Mouse (Mus musculus): ENCODE measurements at regions not wholly inside any gene's neighbourhood (a gene's known extent, or its start where the extent isn't known, plus 50 kb on each side); places are given as distances from the start of the nearest gene placed in this dataset.
A peak's percentile ranks its signal among the peaks of the same experiment; 100 is the strongest.

DNA sequence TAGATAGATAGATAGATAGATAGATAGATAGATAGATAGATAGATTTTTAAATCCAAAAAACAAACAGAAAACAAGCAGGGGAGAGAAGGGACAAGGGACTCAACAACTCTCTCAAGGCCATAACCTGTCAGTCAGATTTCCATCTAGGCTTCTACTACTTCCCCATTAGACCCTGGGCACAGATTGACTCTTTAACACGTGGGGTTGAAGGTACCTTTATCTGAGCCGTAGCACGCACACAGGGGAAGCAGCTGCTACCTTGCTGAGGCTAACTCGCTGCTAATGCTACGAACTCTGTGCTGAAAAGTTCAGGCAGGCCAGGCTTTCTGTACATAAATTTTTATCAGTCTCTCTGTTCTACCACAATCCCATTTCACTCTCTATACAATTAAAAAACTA lies 191.4 kb upstream of the Tank start:
- H3K9ac ChIP-seq (replicated peaks), result no peak overlapping the region
- no peak overlapping the region for H3K4me2 ChIP-seq
- H3K4me3 ChIP-seq (replicated peaks), result no peak overlapping the region
- H3K9me3 ChIP-seq (replicated peaks), result no peaks in the 10 kb centered on the region
- H3K27ac ChIP-seq (replicated peaks), result no peak overlapping the region
- ATAC-seq (ENCODE audit: low FRiP score), result no peak
- 80% methylated on average over 5 of the region's 5 CpGs for WGBS
- H3K27me3 ChIP-seq (replicated peaks), result no peaks in the 10 kb centered on the region
- 0 out of 2 replicates have a peak, but pooled peaks cover 3% of the 10 kb centered on the region for H3K4me1 ChIP-seq
- H3K36me3 ChIP-seq, result no peaks in the 10 kb centered on the region

DNA sequence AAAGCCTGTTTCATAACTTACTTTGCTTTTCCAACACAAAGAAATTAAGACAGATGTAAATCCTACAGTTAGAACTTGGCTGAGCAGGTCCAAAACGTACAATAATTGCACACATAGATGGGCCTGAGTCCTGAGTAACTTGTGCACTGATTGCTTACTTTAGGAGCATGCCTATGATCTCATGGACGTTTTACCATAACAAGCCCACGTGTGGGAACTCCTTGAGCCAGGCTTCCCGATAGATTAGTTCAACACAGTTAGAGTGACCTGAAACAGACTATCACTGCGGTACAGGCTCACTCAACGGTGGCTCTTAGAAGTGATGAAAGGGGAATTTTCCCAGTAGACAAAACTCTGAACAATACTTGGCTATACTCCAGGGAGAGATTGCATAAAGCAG lies 193.9 kb upstream of the Tank start:
- Histone ChIP-seq H3K9me3 (replicated peaks) (no peaks in the 10 kb centered on the region), H3K27ac (replicated peaks) (no peak overlapping the region), H3K4me1 (0 out of 2 replicates have a peak, but pooled peaks cover 3% of the 10 kb centered on the region), H3K4me3 (replicated peaks) (no peak overlapping the region), H3K4me2 (no peak overlapping the region), H3K9ac (replicated peaks) (no peak overlapping the region), H3K27me3 (replicated peaks) (no peaks in the 10 kb centered on the region), H3K36me3 (no peaks in the 10 kb centered on the region)
- no peak for ATAC-seq (ENCODE audit: low FRiP score)
- WGBS, result 82% methylated on average over 6 of the region's 6 CpGs

DNA sequence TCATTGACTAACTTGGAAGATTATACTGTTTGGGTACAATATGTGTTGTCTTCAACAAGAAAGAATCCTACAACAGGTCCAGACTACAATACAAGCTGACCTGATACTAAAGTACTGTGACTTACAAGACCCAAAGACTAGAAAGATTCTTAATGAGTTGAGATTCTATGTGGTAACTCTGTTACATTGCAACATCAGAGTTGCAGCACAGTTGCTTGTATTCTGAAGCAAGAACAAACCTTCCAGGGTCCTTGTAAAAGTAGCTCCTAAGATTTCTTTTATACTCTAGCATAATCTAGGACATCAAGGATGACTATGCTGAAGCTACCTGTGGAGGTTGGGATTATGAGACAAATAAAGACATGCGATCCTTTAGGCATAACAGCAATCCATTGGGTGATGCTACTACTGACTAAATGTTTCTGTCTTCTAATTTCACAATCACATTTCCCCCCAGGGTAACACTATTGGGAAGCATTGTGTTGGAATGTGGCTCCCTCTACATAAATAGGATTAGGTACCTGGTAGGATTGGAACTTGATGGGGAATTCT lies 194.6 kb upstream of the Tank start:
- no peak overlapping the region for H3K4me3 ChIP-seq (replicated peaks)
- no peak overlapping the region for H3K27ac ChIP-seq (replicated peaks)
- no peak overlapping the region for H3K4me2 ChIP-seq
- no peak for ATAC-seq (ENCODE audit: low FRiP score)
- H3K27me3 ChIP-seq (replicated peaks), result no peaks in the 10 kb centered on the region
- 91% methylated on average over 1 of the region's 1 CpGs for WGBS
- H3K9ac ChIP-seq (replicated peaks), result no peak overlapping the region
- H3K9me3 ChIP-seq (replicated peaks), result no peaks in the 10 kb centered on the region
- H3K36me3 ChIP-seq, result no peaks in the 10 kb centered on the region
- 0 out of 2 replicates have a peak, but pooled peaks cover 3% of the 10 kb centered on the region for H3K4me1 ChIP-seq

DNA sequence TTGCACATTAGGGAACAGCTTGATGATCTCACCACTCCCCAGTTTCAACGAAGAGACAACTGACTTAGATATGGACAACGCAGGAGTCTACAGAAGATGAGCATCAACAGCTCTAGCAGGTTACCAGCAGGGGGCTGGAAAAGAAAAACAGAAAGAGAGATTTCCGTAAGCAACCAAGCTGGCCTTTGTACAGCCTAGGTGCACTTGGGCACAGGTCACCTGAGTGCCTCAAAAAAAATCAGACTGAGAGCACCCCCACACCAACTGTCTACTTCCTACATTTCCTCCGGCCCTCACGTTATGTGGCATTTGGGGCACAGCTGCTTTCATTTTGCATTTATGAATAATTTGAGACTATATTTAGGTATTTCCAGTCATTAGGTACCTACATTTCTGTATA lies 199.3 kb upstream of the Tank start:
- Histone ChIP-seq H3K4me1 (no peaks in the 10 kb centered on the region), H3K27me3 (replicated peaks) (no peaks in the 10 kb centered on the region), H3K4me2 (no peak overlapping the region), H3K9me3 (replicated peaks) (no peaks in the 10 kb centered on the region), H3K27ac (replicated peaks) (no peak overlapping the region), H3K36me3 (no peaks in the 10 kb centered on the region), H3K4me3 (replicated peaks) (no peak overlapping the region), H3K9ac (replicated peaks) (no peak overlapping the region)
- no peak for ATAC-seq (ENCODE audit: low FRiP score)
- 71% methylated on average over 5 of the region's 5 CpGs for WGBS

GRCm38 (mm10) chr2:61378297-61378696 lies 200.1 kb upstream of the Tank start:
- WGBS, result 93% methylated on average over 5 of the region's 5 CpGs
- no peaks in the 10 kb centered on the region for H3K27me3 ChIP-seq (replicated peaks)
- H3K9me3 ChIP-seq (replicated peaks), result no peaks in the 10 kb centered on the region
- H3K4me2 ChIP-seq, result no peak overlapping the region
- no peak overlapping the region for H3K9ac ChIP-seq (replicated peaks)
- no peak overlapping the region for H3K4me3 ChIP-seq (replicated peaks)
- H3K27ac ChIP-seq (replicated peaks), result no peak overlapping the region
- no peak for ATAC-seq (ENCODE audit: low FRiP score)
- no peaks in the 10 kb centered on the region for H3K4me1 ChIP-seq
- no peaks in the 10 kb centered on the region for H3K36me3 ChIP-seq

DNA sequence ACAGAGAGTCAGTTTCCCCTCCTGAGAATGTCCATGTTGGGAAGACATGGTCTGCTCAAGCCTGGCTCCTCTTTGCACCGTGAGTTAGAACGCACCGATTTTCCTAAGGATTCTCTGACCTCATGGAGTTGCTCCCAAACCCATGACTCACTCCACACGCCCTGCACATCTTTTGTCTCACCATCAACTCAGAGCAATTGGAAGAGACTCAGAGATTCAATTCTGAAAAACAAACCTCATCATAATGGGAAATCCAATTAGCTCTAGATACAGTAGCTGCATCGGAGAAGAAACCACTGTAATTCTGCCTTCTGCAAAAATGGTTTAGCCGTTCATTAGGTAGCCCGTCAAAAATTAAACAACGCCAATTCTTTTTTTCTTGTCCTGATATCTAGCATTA lies 200.6 kb upstream of the Tank start:
- no peaks in the 10 kb centered on the region for H3K27me3 ChIP-seq (replicated peaks)
- no peak overlapping the region for H3K9ac ChIP-seq (replicated peaks)
- H3K4me3 ChIP-seq (replicated peaks), result no peak overlapping the region
- H3K4me1 ChIP-seq, result no peaks in the 10 kb centered on the region
- H3K4me2 ChIP-seq, result no peak overlapping the region
- no peak overlapping the region for H3K27ac ChIP-seq (replicated peaks)
- 88% methylated on average over 8 of the region's 8 CpGs for WGBS
- no peak for ATAC-seq (ENCODE audit: low FRiP score)
- no peaks in the 10 kb centered on the region for H3K36me3 ChIP-seq
- no peaks in the 10 kb centered on the region for H3K9me3 ChIP-seq (replicated peaks)

DNA sequence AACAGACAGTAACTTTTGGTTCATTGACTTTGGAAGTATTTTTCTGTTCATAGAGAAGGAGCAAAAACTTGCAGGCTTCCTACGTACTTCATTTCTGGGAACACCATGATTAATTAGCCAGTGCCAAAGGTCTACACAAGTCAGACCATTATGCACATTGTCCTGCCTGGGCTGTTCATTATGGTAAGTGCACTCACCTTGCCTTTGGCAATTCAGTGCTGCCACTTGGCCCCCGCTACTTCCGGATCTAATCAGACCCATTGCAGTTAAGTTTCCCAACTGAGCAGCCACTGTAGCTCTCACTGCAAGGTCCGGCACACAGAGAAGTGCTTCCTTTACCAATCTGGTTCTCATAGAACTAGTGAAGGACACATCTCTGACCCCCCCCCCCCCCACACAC lies 215.8 kb upstream of the Tank start:
- H3K27ac ChIP-seq (replicated peaks), result no peak overlapping the region
- H3K9me3 ChIP-seq (replicated peaks), result no peaks in the 10 kb centered on the region
- H3K9ac ChIP-seq (replicated peaks), result no peak overlapping the region
- no peak for ATAC-seq (ENCODE audit: low FRiP score)
- no peaks in the 10 kb centered on the region for H3K27me3 ChIP-seq (replicated peaks)
- H3K4me1 ChIP-seq, result no peaks in the 10 kb centered on the region
- WGBS, result 90% methylated on average over 4 of the region's 4 CpGs
- H3K36me3 ChIP-seq, result no peaks in the 10 kb centered on the region
- H3K4me2 ChIP-seq, result no peak overlapping the region
- H3K4me3 ChIP-seq (replicated peaks), result no peak overlapping the region

DNA sequence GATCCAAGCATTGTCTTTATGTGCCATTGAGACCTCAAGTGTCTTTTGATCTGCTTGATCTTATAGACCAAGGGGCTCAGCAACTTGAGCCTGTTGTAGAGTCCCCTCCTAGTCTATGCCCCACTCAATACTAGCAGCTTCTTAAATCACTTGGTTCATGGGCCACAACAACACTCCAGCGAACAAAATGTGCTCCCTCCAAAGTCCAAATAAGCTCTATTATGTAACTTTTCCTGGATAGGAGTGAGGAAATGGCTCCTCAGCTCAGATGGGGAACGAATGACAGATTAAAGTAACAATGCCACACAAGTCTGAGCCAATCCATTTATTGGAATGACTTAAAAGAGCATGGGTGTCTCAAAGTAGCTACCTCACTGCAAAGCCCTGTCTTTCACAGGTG lies 217.0 kb upstream of the Tank start:
- Histone ChIP-seq H3K9ac (replicated peaks) (no peak overlapping the region), H3K27me3 (replicated peaks) (no peaks in the 10 kb centered on the region), H3K36me3 (no peaks in the 10 kb centered on the region), H3K4me3 (replicated peaks) (no peak overlapping the region), H3K4me1 (no peaks in the 10 kb centered on the region), H3K27ac (replicated peaks) (no peak overlapping the region), H3K9me3 (replicated peaks) (no peaks in the 10 kb centered on the region), H3K4me2 (no peak overlapping the region)
- 82% methylated on average over 2 of the region's 2 CpGs for WGBS
- ATAC-seq (ENCODE audit: low FRiP score), result no peak

- Histone ChIP-seq H3K4me1 (peaks cover 11% of the 10 kb centered on the region), H3K27ac (replicated peaks) (peak overlapping the region; percentile 33; the same call in 1 of the 2 replicates), H3K36me3 (no peaks in the 10 kb centered on the region), H3K4me2 (no peak overlapping the region), H3K9ac (replicated peaks) (no peak overlapping the region), H3K27me3 (replicated peaks) (no peaks in the 10 kb centered on the region), H3K4me3 (replicated peaks) (no peak overlapping the region), H3K9me3 (replicated peaks) (no peaks in the 10 kb centered on the region)
- no peak for ATAC-seq (ENCODE audit: low FRiP score)
- 51% methylated on average over 8 of the region's 8 CpGs for WGBS
Measured at GRCm38 (mm10) chr2:61354104-61354503, 224.3 kb upstream of the Tank start.

DNA sequence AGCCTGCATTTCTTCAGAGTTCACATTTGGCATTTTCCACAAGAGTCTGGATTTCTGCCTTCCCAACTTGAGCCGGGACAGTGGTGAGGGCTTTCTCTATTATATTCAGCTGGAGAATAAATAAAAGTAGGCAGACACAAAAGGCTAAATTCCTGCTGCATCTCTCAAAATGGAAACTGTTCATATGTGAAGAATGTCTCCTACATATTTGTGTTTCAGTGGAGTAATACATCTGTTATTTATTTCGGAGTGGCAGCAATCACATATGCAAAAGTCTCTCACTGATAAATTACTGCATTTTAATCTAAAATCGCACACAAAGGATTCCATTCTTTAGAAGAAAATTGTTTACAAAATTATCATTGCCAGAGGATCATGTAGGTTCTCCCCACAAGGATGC lies 230.9 kb upstream of the Tank start:
- WGBS, result 93% methylated on average over 3 of the region's 3 CpGs
- ATAC-seq (ENCODE audit: low FRiP score), result no peak

GRCm38 (mm10) chr2:61346012-61346760 lies 232.2 kb upstream of the Tank start:
- Histone ChIP-seq H3K27ac (replicated peaks) (no peak overlapping the region), H3K27me3 (replicated peaks) (no peaks in the 10 kb centered on the region), H3K4me2 (no peak overlapping the region), H3K4me3 (replicated peaks) (no peak overlapping the region), H3K9me3 (replicated peaks) (no peaks in the 10 kb centered on the region), H3K4me1 (no peaks in the 10 kb centered on the region), H3K9ac (replicated peaks) (no peak overlapping the region), H3K36me3 (no peaks in the 10 kb centered on the region)
- ATAC-seq (ENCODE audit: low FRiP score), result no peak
- WGBS, result 59% methylated on average over 8 of the region's 8 CpGs

More for the DNA sequence above, 230.9 kb upstream of the Tank start:
- H3K9me3 ChIP-seq (replicated peaks), result no peaks in the 10 kb centered on the region
- H3K36me3 ChIP-seq, result no peaks in the 10 kb centered on the region
- H3K4me1 ChIP-seq, result 0 out of 2 replicates have a peak, but pooled peaks cover 3% of the 10 kb centered on the region
- H3K9ac ChIP-seq (replicated peaks), result no peak overlapping the region
- H3K4me2 ChIP-seq, result no peak overlapping the region
- no peaks in the 10 kb centered on the region for H3K27me3 ChIP-seq (replicated peaks)
- H3K27ac ChIP-seq (replicated peaks), result no peak overlapping the region
- H3K4me3 ChIP-seq (replicated peaks), result no peak overlapping the region

- Histone ChIP-seq H3K27me3 (replicated peaks) (no peaks in the 10 kb centered on the region), H3K9ac (replicated peaks) (no peak overlapping the region), H3K27ac (replicated peaks) (no peak overlapping the region), H3K4me1 (no peaks in the 10 kb centered on the region), H3K9me3 (replicated peaks) (no peaks in the 10 kb centered on the region), H3K4me3 (replicated peaks) (no peak overlapping the region), H3K36me3 (no peaks in the 10 kb centered on the region), H3K4me2 (no peak overlapping the region)
- no peak for ATAC-seq (ENCODE audit: low FRiP score)
- WGBS, result 87% methylated on average over 7 of the region's 7 CpGs
Measured at GRCm38 (mm10) chr2:61345311-61345710, 233.1 kb upstream of the Tank start.
